Mouse (Mus musculus): ENCODE results near the gene Rrnad1. TPM values are rescaled to one million over a fixed set of nuclear protein-coding genes. Genes with fewer than 3 reads are reported as not detected.

Gene Rrnad1
- polyA plus RNA-seq (2015; fragmentation: Nextera tagmentation; extraction: Ambion mirVana) = 23.0 and 23.2 TPM in 2 replicates

- Histone ChIP-seq H3K27ac (peak within 1 kb of the TSS; percentile 92), H3K9ac (peak within 1 kb of the TSS; percentile 82), H3K36me3 (replicated peaks) (0 out of 2 replicates have a peak, but pooled peaks cover 7% of the 10 kb centered on the region), H3K4me1 (peaks cover 46% of the 10 kb centered on the region), H3K4me2 (peak within 1 kb of the TSS; percentile 77), H3K27me3 (replicated peaks) (no peaks in the 10 kb centered on the region), H3K9me3 (no peaks in the 10 kb centered on the region), H3K4me3 (peak within 1 kb of the TSS; percentile 88)
- peak; percentile 97 for ATAC-seq (replicated peaks)
- under 1% methylated on average over 61 of the region's 78 CpGs for WGBS
These were observed at the start of gene Rrnad1, which contains the start of gene Isg20l2 for GRCm38 (mm10) chr3:87930078-87930795. Rrnad1 (minus strand) TSS chr3:87930717. Isg20l2 (plus strand) TSS chr3:87930314.

GRCm38 (mm10) chr3:87980085-87980484, 49.6 kb upstream of the Rrnad1 start:
- H3K4me1 ChIP-seq = peaks cover 29% of the 10 kb centered on the region

GRCm38 (mm10) chr3:87979493-87979892, 49.0 kb upstream of the Rrnad1 start:
- no peak overlapping the region for H3K27ac ChIP-seq
- ATAC-seq (replicated peaks) = no peak
- no peaks in the 10 kb centered on the region for H3K9me3 ChIP-seq
- no peaks in the 10 kb centered on the region for H3K36me3 ChIP-seq (replicated peaks)
- no peak overlapping the region for H3K4me2 ChIP-seq
- H3K9ac ChIP-seq = no peak overlapping the region
- peaks cover 31% of the 10 kb centered on the region for H3K4me1 ChIP-seq
- no peaks in the 10 kb centered on the region for H3K27me3 ChIP-seq (replicated peaks)
- WGBS = 88% methylated on average over 5 of the region's 5 CpGs
- H3K4me3 ChIP-seq = no peak overlapping the region

More at GRCm38 (mm10) chr3:87980085-87980484, 49.6 kb upstream of the Rrnad1 start:
- Histone ChIP-seq H3K27ac (no peak overlapping the region), H3K9ac (no peak overlapping the region), H3K4me3 (no peak overlapping the region), H3K9me3 (no peaks in the 10 kb centered on the region), H3K4me2 (no peak overlapping the region), H3K27me3 (replicated peaks) (no peaks in the 10 kb centered on the region), H3K36me3 (replicated peaks) (no peaks in the 10 kb centered on the region)
- no peak for ATAC-seq (replicated peaks)
- 62% methylated on average over 3 of the region's 3 CpGs for WGBS

GRCm38 (mm10) chr3:87974381-87974987, 44.0 kb upstream of the Rrnad1 start:
- peak overlapping the region; percentile 51 for H3K4me3 ChIP-seq
- H3K9ac ChIP-seq = no peak overlapping the region
- WGBS = 8% methylated on average over 12 of the region's 12 CpGs
- H3K4me1 ChIP-seq = peaks cover 46% of the 10 kb centered on the region
- H3K4me2 ChIP-seq = peak overlapping the region; percentile 93
- H3K27me3 ChIP-seq (replicated peaks) = 0 out of 2 replicates have a peak, but pooled peaks cover 4% of the 10 kb centered on the region
- ATAC-seq (replicated peaks) = no peak; the same call in 1 of the 2 replicates
- no peaks in the 10 kb centered on the region for H3K9me3 ChIP-seq
- no peaks in the 10 kb centered on the region for H3K36me3 ChIP-seq (replicated peaks)
- H3K27ac ChIP-seq = peak overlapping the region; percentile 67

GRCm38 (mm10) chr3:87973593-87974380, 43.3 kb upstream of the Rrnad1 start:
- peak overlapping the region; percentile 21; the same call in 1 of the 2 replicates for H3K9ac ChIP-seq
- peak overlapping the region; percentile 93 for H3K4me2 ChIP-seq
- peak overlapping the region; percentile 67 for H3K27ac ChIP-seq
- 0 out of 2 replicates have a peak, but pooled peaks cover 4% of the 10 kb centered on the region for H3K27me3 ChIP-seq (replicated peaks)
- no peaks in the 10 kb centered on the region for H3K36me3 ChIP-seq (replicated peaks)
- peaks cover 46% of the 10 kb centered on the region for H3K4me1 ChIP-seq
- ATAC-seq (replicated peaks) = no peak
- peak overlapping the region; percentile 51 for H3K4me3 ChIP-seq
- no peaks in the 10 kb centered on the region for H3K9me3 ChIP-seq
- WGBS = 15% methylated on average over 14 of the region's 14 CpGs

GRCm38 (mm10) chr3:87972776-87973175, 42.3 kb upstream of the Rrnad1 start:
- H3K9ac ChIP-seq = 0 out of 2 replicates have a peak overlapping the region, but pooled peaks have one; percentile 7
- H3K27ac ChIP-seq = peak overlapping the region; percentile 67
- 0 out of 2 replicates have a peak, but pooled peaks cover 4% of the 10 kb centered on the region for H3K27me3 ChIP-seq (replicated peaks)
- 16% methylated on average over 5 of the region's 5 CpGs for WGBS
- H3K4me2 ChIP-seq = peak overlapping the region; percentile 93
- H3K9me3 ChIP-seq = no peaks in the 10 kb centered on the region
- H3K4me3 ChIP-seq = peak overlapping the region; percentile 51
- peaks cover 46% of the 10 kb centered on the region for H3K4me1 ChIP-seq
- no peak; the same call in 1 of the 2 replicates for ATAC-seq (replicated peaks)
- no peaks in the 10 kb centered on the region for H3K36me3 ChIP-seq (replicated peaks)

GRCm38 (mm10) chr3:87972203-87972664, 41.7 kb upstream of the Rrnad1 start:
- peak overlapping the region; percentile 93 for H3K4me2 ChIP-seq
- no peaks in the 10 kb centered on the region for H3K9me3 ChIP-seq
- H3K4me1 ChIP-seq = peaks cover 46% of the 10 kb centered on the region
- peak overlapping the region; percentile 66 for H3K27ac ChIP-seq
- H3K9ac ChIP-seq = no peak overlapping the region; the same call in 1 of the 2 replicates
- 0 out of 2 replicates have a peak, but pooled peaks cover 4% of the 10 kb centered on the region for H3K27me3 ChIP-seq (replicated peaks)
- H3K4me3 ChIP-seq = peak overlapping the region; percentile 51
- 5% methylated on average over 8 of the region's 8 CpGs for WGBS
- no peaks in the 10 kb centered on the region for H3K36me3 ChIP-seq (replicated peaks)
- ATAC-seq (replicated peaks) = peak; percentile 46

- Histone ChIP-seq H3K4me2 (peak overlapping the region; percentile 93), H3K27me3 (replicated peaks) (0 out of 2 replicates have a peak, but pooled peaks cover 4% of the 10 kb centered on the region), H3K36me3 (replicated peaks) (no peaks in the 10 kb centered on the region), H3K4me3 (peak overlapping the region; percentile 51), H3K9me3 (no peaks in the 10 kb centered on the region), H3K27ac (peak overlapping the region; percentile 66), H3K9ac (peak overlapping the region; percentile 52), H3K4me1 (peaks cover 46% of the 10 kb centered on the region)
- ATAC-seq (replicated peaks) = peak; percentile 46; the same call in 1 of the 2 replicates
- WGBS = under 1% methylated on average over 47 of the region's 60 CpGs
These were observed 41.1 kb upstream of the Rrnad1 start for GRCm38 (mm10) chr3:87971489-87972202.

- H3K4me1 ChIP-seq = peaks cover 46% of the 10 kb centered on the region
- H3K27me3 ChIP-seq (replicated peaks) = 0 out of 2 replicates have a peak, but pooled peaks cover 4% of the 10 kb centered on the region
- H3K4me2 ChIP-seq = peak within 1 kb of the TSS; percentile 93
- peak; percentile 75 for ATAC-seq (replicated peaks)
- WGBS = under 1% methylated on average over 44 of the region's 44 CpGs
- H3K9ac ChIP-seq = peak within 1 kb of the TSS; percentile 52
- no peaks in the 10 kb centered on the region for H3K36me3 ChIP-seq (replicated peaks)
- no peaks in the 10 kb centered on the region for H3K9me3 ChIP-seq
- H3K27ac ChIP-seq = peak within 1 kb of the TSS; percentile 66
- H3K4me3 ChIP-seq = peak within 1 kb of the TSS; percentile 51
These were observed 40.5 kb upstream of the Rrnad1 start, which contains the start of gene Nes for GRCm38 (mm10) chr3:87970939-87971488. Nes (plus strand) TSS chr3:87971078.

- H3K9me3 ChIP-seq = no peaks in the 10 kb centered on the region
- peak overlapping the region; percentile 17 for H3K27ac ChIP-seq
- 0 out of 2 replicates have a peak, but pooled peaks cover 4% of the 10 kb centered on the region for H3K27me3 ChIP-seq (replicated peaks)
- WGBS = under 1% methylated on average over 21 of the region's 21 CpGs
- no peak overlapping the region for H3K9ac ChIP-seq
- no peaks in the 10 kb centered on the region for H3K36me3 ChIP-seq (replicated peaks)
- peak overlapping the region; percentile 93 for H3K4me2 ChIP-seq
- H3K4me1 ChIP-seq = peaks cover 46% of the 10 kb centered on the region
- peak; percentile 14; the same call in 1 of the 2 replicates for ATAC-seq (replicated peaks)
- H3K4me3 ChIP-seq = peak overlapping the region; percentile 51
These were observed 39.8 kb upstream of the Rrnad1 start for GRCm38 (mm10) chr3:87970184-87970938.

All from midbrain, embryonic 15.5 days (tissue).